Mouse (Mus musculus) CH12.LX (cell line): ENCODE results near the gene Klhl31.

Source experiments
- NELFE ChIP-seq: IDR thresholded peaks from 2 replicates; pipeline ENCODE4 v1.6.1; 2011; ENCODE audit warnings: low read depth, low read length, improper control_type of control experiment
- POLR2A ChIP-seq: IDR thresholded peaks from 2 replicates; pipeline ENCODE4 v1.6.1; 2011; ENCODE audit warnings: low read depth, mild to moderate bottlenecking, improper control_type of control experiment, low read length
- RCOR1 ChIP-seq: conservative IDR thresholded peaks from 2 replicates; pipeline ENCODE4 v1.6.1; 2012; ENCODE audit warnings: low read depth, mild to moderate bottlenecking, inconsistent platforms, low read length, improper control_type of control experiment
- ZC3H11A ChIP-seq: IDR thresholded peaks from 2 replicates; pipeline ENCODE4 v1.6.1; 2012; ENCODE audit warnings: low read depth, mild to moderate bottlenecking, inconsistent platforms, low read length, improper control_type of control experiment
- ZNF384 ChIP-seq: IDR thresholded peaks from 2 replicates; pipeline ENCODE4 v1.6.1; 2012; ENCODE audit warnings: low read depth, low read length, improper control_type of control experiment, inconsistent platforms

GRCm38 (mm10) chr9:77645176-77645575 is 8.9 kb downstream of the Klhl31 start:
- TF ChIP-seq ZNF384 (no peak), POLR2A (no peak), NELFE (no peak), RCOR1 (no peak), ZC3H11A (no peak)
